Mouse (Mus musculus) spleen, adult 2 months (tissue): ENCODE data around the gene Kcnab1. TPM values are rescaled to one million over a fixed set of nuclear protein-coding genes. Genes with fewer than 3 reads are reported as not detected.

Experiments used
- DNase-seq, 2 experiments: peaks; one replicate each; pipeline versions ENCODE4 v3.0.0 to v3.0.0-alpha.2; 2012 to 2021; ENCODE audit warnings: low spot score in 2 of 2, low read depth in 1 of 2
- H3K27ac ChIP-seq: fragments of 200-500 bp; 2 replicates; pipeline ENCODE4 v1.5.1; 2012; ENCODE audit warnings: low read length, inconsistent platforms; ENCODE audit not compliant: insufficient read depth
- H3K27me3 ChIP-seq: fragments of 200-500 bp; 2 replicates; pipeline ENCODE4 v1.6.1; 2012; ENCODE audit warnings: mild to moderate bottlenecking, moderate library complexity, low read length, inconsistent platforms; ENCODE audit not compliant: control insufficient read depth, insufficient read depth
- H3K36me3 ChIP-seq: fragments of 200-500 bp; 2 replicates; pipeline ENCODE4 v1.6.1; 2012; ENCODE audit warnings: mild to moderate bottlenecking, low read length, inconsistent platforms; ENCODE audit not compliant: control insufficient read depth, insufficient read depth
- H3K4me1 ChIP-seq: fragments of 200-500 bp; 2 replicates; pipeline ENCODE4 v1.6.1; 2011; ENCODE audit warnings: inconsistent platforms; ENCODE audit not compliant: control insufficient read depth, insufficient read depth, insufficient read length
- H3K4me3 ChIP-seq: fragments of 200-500 bp; 2 replicates; pipeline ENCODE4 v1.5.1; 2011; ENCODE audit warnings: mild to moderate bottlenecking, inconsistent platforms; ENCODE audit not compliant: insufficient read depth, insufficient read length; ENCODE audit errors: extremely low read depth
- CTCF ChIP-seq: fragments of 200-500 bp; IDR thresholded peaks from 2 replicates; pipeline ENCODE4 v1.5.1; 2011; ENCODE audit warnings: mild to moderate bottlenecking, inconsistent platforms; ENCODE audit not compliant: insufficient read depth, insufficient read length, insufficient replicate concordance; ENCODE audit errors: extremely low read depth
- POLR2A ChIP-seq: fragments of 200-500 bp; IDR thresholded peaks from 2 replicates; pipeline ENCODE4 v1.6.1; 2011; ENCODE audit warnings: low read depth, low read length, inconsistent platforms
- WGBS: fragments of 180-500 bp; shearing (Covaris S2); methylation state at CpG from one replicate; pipeline ENCODE4 v1.1.7; 2018; 5-methylcytosine and 5-hydroxymethylcytosine counted together
- polyA plus RNA-seq: library from polyadenylated mRNA; depleted of rRNA; stranded (reverse); fragments of >200 nt; gene quantifications from 2 replicates; pipeline ENCODE4 v1.2.3, GENCODE M21; 2012

Kcnab1 gene
- polyA plus RNA-seq, 1 experiment: 0.16 TPM

DNA sequence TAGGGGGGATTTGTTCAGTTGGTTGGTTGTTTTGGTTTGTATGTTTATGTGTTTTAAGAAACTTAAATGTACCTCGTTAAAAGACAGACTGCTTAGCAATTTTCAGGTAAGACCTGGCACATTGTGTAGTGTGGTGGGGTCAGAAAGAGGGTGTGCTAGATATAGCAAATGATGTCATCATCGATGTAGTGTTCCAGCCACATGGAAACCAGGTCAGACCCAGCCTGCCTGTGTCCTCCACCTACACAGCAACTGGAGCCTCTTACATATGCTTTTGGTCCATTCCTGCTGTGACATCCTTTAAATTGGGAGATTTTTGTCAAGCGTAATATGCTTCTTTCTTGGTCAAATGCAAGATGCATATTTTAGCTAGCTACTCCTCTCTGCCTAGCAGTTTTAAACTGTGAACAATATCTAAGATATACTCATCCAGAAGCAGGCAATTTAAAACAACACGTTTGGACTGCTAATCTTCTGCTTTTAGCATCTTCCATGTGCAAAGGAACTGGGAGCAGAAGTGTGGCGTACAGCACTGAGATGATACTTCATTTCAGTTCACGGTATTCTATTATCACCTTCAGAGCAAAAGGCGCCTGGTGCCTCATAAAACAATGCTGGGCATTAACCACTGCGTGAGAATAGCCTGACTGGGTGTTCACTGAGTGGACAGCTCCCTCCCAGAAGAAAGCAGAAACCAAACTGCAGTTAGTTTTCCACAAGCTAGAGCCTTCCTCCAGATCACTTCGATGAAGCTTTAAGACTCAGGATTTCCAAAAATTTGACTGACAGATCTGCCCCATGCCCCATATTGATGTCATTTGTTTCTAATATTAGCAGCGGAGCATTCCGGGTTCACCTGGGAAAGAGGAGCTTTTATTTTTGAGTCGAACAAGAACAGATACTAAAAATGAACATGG lies 153.6 kb downstream of the Kcnab1 start:
- Histone ChIP-seq H3K27me3 (no peaks in the 10 kb centered on the region), H3K36me3 (no peaks in the 10 kb centered on the region), H3K4me1 (no peaks in the 10 kb centered on the region), H3K27ac (no peak overlapping the region), H3K4me3 (no peak overlapping the region)
- no peak for DNase-seq
- TF ChIP-seq CTCF: no peak
- TF ChIP-seq POLR2A: no peak
- 85% methylated on average over 12 of the region's 12 CpGs for WGBS

DNA sequence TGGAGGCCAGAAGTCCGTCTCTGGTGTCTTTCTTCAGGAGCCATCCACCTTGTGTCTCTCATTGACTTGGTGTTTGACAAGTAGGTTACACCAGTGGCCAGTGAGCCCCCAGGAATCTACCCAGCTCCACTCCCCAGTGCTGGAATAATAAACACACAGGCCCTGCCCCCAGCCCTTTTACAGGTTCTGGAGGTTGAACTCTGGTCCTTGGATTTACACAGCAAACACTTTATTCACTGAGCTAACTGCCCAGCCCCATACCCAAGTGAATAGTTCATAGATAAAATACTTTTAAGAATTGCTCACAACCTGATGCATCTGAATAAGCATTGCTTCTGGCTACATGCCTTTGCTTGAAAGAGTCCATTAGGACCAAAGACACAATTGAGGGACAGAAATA lies 164.1 kb downstream of the Kcnab1 start:
- H3K27ac ChIP-seq: no peak overlapping the region
- TF ChIP-seq CTCF (no peak), POLR2A (no peak)
- no peak for DNase-seq
- no peaks in the 10 kb centered on the region for H3K27me3 ChIP-seq
- H3K36me3 ChIP-seq: no peaks in the 10 kb centered on the region
- no peaks in the 10 kb centered on the region for H3K4me1 ChIP-seq
- WGBS: 96% methylated on average over 1 of the region's 1 CpGs
- H3K4me3 ChIP-seq: no peak overlapping the region

DNA sequence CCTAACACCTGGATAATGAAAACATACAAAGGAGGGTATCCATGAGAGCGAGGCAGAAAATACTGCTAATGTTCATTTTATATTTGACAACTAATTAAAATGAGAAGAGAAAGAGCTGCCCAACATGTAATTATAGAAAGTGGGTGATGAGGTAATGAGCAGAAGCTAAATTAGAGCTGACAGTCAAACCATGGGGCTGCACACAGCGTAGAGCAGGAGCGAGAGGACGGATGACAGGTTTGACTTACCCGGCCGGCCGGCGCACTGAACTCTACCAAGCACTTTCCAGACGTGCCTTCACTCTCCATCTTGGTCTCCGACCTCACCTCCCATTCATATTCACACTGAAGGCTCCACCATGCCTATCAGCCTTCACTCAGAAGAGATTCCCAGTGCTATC lies 168.6 kb downstream of the Kcnab1 start:
- no peak overlapping the region for H3K27ac ChIP-seq
- 90% methylated on average over 10 of the region's 10 CpGs for WGBS
- no peak for TF ChIP-seq CTCF
- no peak for TF ChIP-seq POLR2A

DNA sequence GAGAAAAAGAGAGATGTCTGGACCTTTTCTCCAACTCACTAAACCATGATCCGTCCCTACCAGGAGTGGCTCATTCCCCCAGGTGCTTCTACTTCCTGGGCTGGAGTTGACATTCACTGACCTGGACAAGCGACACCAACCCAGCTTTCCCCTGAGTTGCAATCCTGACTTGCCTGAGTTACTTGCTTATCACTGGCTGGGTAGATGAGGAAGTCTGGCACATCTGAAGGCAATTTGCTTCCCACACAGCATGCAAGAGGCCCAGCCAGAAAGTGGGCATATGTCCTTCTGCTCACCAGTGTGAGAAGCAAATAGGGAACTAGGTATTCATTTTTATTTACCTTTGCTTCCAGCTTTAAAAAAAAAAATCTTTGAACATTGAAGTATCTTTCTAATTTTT lies 174.2 kb downstream of the Kcnab1 start:
- no peak for DNase-seq
- WGBS: 87% methylated on average over 2 of the region's 2 CpGs
- TF ChIP-seq POLR2A: no peak
- no peak for TF ChIP-seq CTCF

More for the DNA sequence above, 168.6 kb downstream of the Kcnab1 start:
- Histone ChIP-seq H3K27me3 (no peaks in the 10 kb centered on the region), H3K36me3 (no peaks in the 10 kb centered on the region), H3K4me1 (no peaks in the 10 kb centered on the region), H3K4me3 (no peak overlapping the region)
- DNase-seq: no peak

DNA sequence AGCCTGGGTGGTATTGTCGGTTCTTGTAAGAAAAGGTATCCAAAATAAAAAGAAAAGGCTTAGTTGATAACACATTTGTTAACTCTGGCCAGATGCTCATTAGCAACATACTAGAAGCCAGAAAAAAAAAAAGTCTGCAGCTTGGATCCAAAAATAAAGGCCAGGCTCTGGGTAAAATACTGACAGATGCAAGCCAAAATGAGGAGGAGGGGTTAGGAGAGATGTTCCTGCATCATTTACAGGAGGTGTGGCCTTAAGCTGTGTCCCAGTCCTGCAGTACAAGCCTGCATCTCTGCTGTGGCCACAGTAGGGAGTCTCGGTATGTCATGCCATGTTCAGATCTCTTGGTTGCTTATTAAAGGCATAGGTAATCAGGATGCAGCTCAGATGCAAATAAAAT lies 179.8 kb downstream of the Kcnab1 start:
- 90% methylated on average over 2 of the region's 2 CpGs for WGBS
- Histone ChIP-seq H3K27me3 (no peaks in the 10 kb centered on the region), H3K4me1 (no peaks in the 10 kb centered on the region), H3K4me3 (no peak overlapping the region), H3K36me3 (no peaks in the 10 kb centered on the region), H3K27ac (no peak overlapping the region)
- no peak for DNase-seq
- TF ChIP-seq POLR2A (no peak), CTCF (no peak)

More for the DNA sequence above, 174.2 kb downstream of the Kcnab1 start:
- no peak overlapping the region for H3K4me3 ChIP-seq
- no peaks in the 10 kb centered on the region for H3K27me3 ChIP-seq
- no peak overlapping the region for H3K27ac ChIP-seq
- H3K4me1 ChIP-seq: no peaks in the 10 kb centered on the region
- H3K36me3 ChIP-seq: no peaks in the 10 kb centered on the region

DNA sequence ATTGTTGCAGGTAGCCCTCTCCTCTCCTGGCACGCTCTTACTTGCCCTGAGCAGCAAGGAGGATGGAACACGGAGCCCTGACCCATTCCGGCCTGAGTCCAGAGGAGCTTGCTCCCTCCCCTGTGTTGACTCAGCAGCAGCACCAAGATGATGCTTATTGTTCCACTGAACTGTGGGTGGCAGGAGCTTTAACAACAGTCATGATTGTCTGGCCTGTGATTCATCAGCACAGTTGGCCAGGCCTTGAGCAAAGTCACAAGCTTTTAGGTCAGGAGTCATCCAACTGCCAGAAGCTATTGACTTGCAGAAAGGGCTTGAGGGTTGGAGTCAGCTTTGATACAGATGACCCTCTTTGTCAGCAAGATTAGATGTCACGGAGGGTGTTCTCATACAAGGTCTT lies 187.8 kb downstream of the Kcnab1 start:
- Histone ChIP-seq H3K27me3 (no peaks in the 10 kb centered on the region), H3K36me3 (no peaks in the 10 kb centered on the region), H3K27ac (no peak overlapping the region), H3K4me1 (no peaks in the 10 kb centered on the region), H3K4me3 (no peak overlapping the region)
- TF ChIP-seq POLR2A: no peak
- TF ChIP-seq CTCF: no peak
- no peak for DNase-seq
- WGBS: 86% methylated on average over 4 of the region's 4 CpGs

DNA sequence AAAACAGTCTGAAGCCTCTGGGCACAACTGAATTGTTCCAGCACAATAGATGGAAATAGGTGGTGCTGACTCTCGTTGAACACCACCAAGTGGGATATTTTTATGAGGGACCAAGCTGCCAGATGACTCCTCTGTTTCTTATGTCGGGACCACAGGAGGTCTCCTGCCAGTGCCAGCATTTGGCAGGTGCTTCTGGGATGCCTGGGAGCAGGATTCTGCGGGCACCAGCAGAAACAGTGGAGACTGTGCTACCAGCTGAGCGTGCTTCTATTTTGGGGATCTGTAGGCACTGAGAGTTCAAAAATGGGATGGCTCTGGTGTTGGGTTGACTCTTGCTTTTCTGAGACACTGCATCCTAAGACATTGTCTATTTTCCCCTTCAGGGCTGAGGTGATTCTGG lies 190.0 kb downstream of the Kcnab1 start:
- Histone ChIP-seq H3K36me3 (no peaks in the 10 kb centered on the region), H3K27me3 (no peaks in the 10 kb centered on the region), H3K4me1 (no peaks in the 10 kb centered on the region), H3K27ac (no peak overlapping the region), H3K4me3 (no peak overlapping the region)
- TF ChIP-seq CTCF (no peak), POLR2A (no peak)
- WGBS: 70% methylated on average over 4 of the region's 4 CpGs
- DNase-seq: no peak
